Mouse (Mus musculus): Measurements from ENCODE around the gene Kcnj6. TPM values are rescaled to one million over a fixed set of nuclear protein-coding genes. Genes with fewer than 3 reads are reported as not detected.

Kcnj6 gene
- total and polyA plus RNA-seq, 2 experiments from 2014 or later = 1.5 to 8.7 TPM

DNA sequence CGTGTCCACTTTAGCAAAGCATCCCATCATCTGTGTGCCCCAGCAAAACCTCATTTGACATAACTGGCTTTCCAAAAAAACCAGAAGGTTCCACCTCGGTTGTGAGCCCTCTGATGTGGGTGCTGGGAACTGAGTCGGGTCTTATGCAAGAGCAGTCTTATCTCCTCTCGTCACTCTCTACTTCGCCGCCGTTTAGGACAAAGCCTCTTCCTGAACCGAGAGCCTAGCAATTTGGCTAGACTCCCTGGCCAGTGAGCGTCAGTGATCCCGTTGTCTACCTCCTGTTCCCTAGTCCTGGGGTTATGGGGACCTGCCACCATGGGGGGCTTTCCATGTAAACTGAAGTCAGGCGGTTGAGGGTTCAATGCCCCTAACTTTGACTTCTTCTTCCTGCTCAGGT, 280.4 kb downstream of the Kcnj6 start:
- H3K4me2 ChIP-seq (ENCODE audit: low read depth) = no peak overlapping the region
- H3K36me3 ChIP-seq (ENCODE audit: insufficient read depth) = no peaks in the 10 kb centered on the region
- ATAC-seq = no peak
- H3K4me1 ChIP-seq (ENCODE audit: insufficient read depth) = peaks cover 13% of the 10 kb centered on the region
- H3K9ac ChIP-seq = no peak overlapping the region
- H3K27me3 ChIP-seq (ENCODE audit: insufficient read depth, low read length) = no peaks in the 10 kb centered on the region
- no peak for DNase-seq
- no peak for TF ChIP-seq CTCF (IDR thresholded peaks at IDR 0.05; ENCODE audit: low read depth)
- H3K9me3 ChIP-seq (ENCODE audit: low read length) = no peaks in the 10 kb centered on the region
- no peak overlapping the region for H3K27ac ChIP-seq (ENCODE audit: low read depth, low read length)
- 92% methylated on average over 11 of the region's 11 CpGs for WGBS
- no peak overlapping the region for H3K4me3 ChIP-seq (ENCODE audit: low read depth, low read length)

DNA sequence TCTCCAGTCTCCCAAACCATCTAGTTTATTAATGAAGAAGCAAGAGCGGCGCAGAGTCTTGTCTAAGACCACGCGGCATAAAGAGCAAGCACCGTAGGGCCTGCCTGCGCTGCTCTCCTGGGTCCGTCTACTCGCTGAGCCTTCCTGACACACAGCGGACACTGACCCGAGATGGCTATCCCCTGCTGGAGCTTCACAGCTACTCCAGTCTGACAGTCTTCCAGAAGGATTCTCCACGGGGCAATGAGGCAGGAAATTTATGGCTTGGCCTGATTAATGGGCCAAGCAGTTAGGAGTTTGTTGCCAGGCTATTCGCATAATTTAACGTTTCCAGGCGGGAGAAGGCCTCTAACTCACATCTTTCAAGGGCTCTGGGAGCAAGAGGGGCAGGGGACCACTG, 283.0 kb downstream of the Kcnj6 start:
- no peak for ATAC-seq
- WGBS = 69% methylated on average over 14 of the region's 14 CpGs

DNA sequence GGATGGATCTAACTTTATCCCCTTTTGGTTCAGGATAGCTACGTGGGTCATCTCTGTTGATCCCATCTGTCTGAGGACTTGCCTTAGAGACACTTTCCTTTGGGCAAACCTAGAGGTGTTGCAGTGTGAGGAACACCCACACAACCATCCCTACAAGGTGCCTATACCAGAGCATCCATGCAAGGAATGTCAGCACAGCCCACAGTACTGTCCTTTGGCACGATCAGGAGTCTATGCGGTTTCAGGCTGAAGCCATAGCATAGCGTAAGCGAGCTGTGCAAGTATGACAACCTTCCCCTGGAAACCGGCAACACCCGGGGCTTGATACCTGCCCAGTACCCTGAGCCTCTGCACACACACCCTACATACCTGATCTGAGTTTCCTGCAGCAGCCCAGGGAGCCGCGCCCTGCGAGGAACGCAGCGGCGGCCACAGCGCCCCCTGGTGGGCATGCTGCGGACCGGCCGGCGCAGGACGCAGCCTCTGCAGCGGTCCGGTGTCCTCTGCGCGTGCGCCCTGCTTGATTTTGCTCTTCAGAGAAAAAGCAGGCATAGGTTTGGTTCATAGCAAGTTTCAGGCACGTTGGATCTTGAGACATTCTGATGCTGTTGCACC, 283.9 kb downstream of the Kcnj6 start:
- Histone ChIP-seq H3K4me1 (ENCODE audit: insufficient read depth) (peaks cover 6% of the 10 kb centered on the region), H3K9ac (peak overlapping the region; percentile 56), H3K27me3 (ENCODE audit: insufficient read depth, low read length) (no peaks in the 10 kb centered on the region), H3K9me3 (ENCODE audit: low read length) (no peaks in the 10 kb centered on the region), H3K36me3 (ENCODE audit: insufficient read depth) (no peaks in the 10 kb centered on the region), H3K27ac (ENCODE audit: low read depth, low read length) (0 out of 2 replicates have a peak overlapping the region, but pooled peaks have one; percentile 10), H3K4me2 (ENCODE audit: low read depth) (peak overlapping the region; percentile 56), H3K4me3 (ENCODE audit: low read depth, low read length) (peak overlapping the region; percentile 36)
- WGBS = 9% methylated on average over 25 of the region's 25 CpGs
- peak; percentile 88 for DNase-seq
- ATAC-seq = peak; percentile 94
- peak; percentile 98 for TF ChIP-seq CTCF (IDR thresholded peaks at IDR 0.05; ENCODE audit: low read depth)

More for the DNA sequence above, 283.0 kb downstream of the Kcnj6 start:
- H3K4me1 ChIP-seq (ENCODE audit: insufficient read depth) = peaks cover 9% of the 10 kb centered on the region
- H3K9ac ChIP-seq = no peak overlapping the region
- no peak overlapping the region for H3K4me3 ChIP-seq (ENCODE audit: low read depth, low read length)
- H3K27me3 ChIP-seq (ENCODE audit: insufficient read depth, low read length) = no peaks in the 10 kb centered on the region
- H3K27ac ChIP-seq (ENCODE audit: low read depth, low read length) = no peak overlapping the region
- DNase-seq = no peak
- H3K36me3 ChIP-seq (ENCODE audit: insufficient read depth) = no peaks in the 10 kb centered on the region
- H3K9me3 ChIP-seq (ENCODE audit: low read length) = no peaks in the 10 kb centered on the region
- no peak for TF ChIP-seq CTCF (IDR thresholded peaks at IDR 0.05; ENCODE audit: low read depth)
- H3K4me2 ChIP-seq (ENCODE audit: low read depth) = no peak overlapping the region

DNA sequence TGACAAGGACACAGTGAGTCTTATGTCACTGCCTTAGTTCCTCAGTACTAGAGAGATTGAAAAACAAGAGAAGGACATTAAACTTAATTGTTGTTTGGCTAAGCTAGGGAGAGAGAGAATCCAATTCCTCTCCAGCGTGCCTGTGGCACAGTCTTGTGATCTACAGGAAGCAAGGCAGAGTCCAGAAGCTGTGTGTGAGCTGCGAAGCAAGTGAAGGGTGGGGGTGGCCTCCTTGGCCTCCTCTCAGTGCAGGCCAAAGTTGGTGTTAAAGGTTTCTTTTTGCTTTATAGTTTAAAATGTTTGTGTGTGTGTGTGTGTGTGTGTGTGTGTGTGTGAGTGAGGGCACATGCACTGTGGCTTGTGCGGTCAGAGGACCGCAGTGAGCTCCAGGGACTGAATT, 295.5 kb downstream of the Kcnj6 start:
- Histone ChIP-seq H3K4me2 (ENCODE audit: low read depth) (no peak overlapping the region), H3K4me1 (ENCODE audit: insufficient read depth) (no peaks in the 10 kb centered on the region), H3K27ac (ENCODE audit: low read depth, low read length) (no peak overlapping the region), H3K27me3 (ENCODE audit: insufficient read depth, low read length) (no peaks in the 10 kb centered on the region), H3K36me3 (ENCODE audit: insufficient read depth) (no peaks in the 10 kb centered on the region), H3K9me3 (ENCODE audit: low read length) (no peaks in the 10 kb centered on the region), H3K9ac (no peak overlapping the region), H3K4me3 (ENCODE audit: low read depth, low read length) (no peak overlapping the region)
- no peak for TF ChIP-seq CTCF (IDR thresholded peaks at IDR 0.05; ENCODE audit: low read depth)
- no peak for ATAC-seq
- no peak for DNase-seq
- 90% methylated on average over 4 of the region's 4 CpGs for WGBS

DNA sequence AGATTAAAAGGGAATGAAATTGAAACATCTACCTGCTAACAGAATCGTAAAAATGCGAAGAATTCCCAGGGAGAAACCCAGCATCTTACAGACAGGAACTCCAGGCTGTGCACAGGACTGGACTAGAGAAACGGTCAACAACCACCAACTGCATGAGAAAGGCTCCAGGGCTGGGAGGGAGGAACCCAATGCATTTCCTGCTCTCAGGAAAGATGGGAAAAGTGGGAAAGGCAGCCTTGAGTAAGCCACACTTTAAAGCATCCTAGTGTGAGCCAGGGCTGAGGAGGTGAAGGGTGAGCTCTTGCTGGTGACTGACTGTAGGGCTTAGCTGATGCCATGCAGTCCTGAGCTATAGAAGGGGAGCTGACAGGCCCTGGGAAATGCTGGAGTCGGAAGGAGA, 296.4 kb downstream of the Kcnj6 start:
- ATAC-seq = no peak

More for the DNA sequence above, 296.4 kb downstream of the Kcnj6 start:
- no peak for TF ChIP-seq CTCF (IDR thresholded peaks at IDR 0.05; ENCODE audit: low read depth)
- no peaks in the 10 kb centered on the region for H3K36me3 ChIP-seq (ENCODE audit: insufficient read depth)
- no peak overlapping the region for H3K9ac ChIP-seq
- no peak for DNase-seq
- H3K4me1 ChIP-seq (ENCODE audit: insufficient read depth) = no peaks in the 10 kb centered on the region
- H3K9me3 ChIP-seq (ENCODE audit: low read length) = no peaks in the 10 kb centered on the region
- H3K27ac ChIP-seq (ENCODE audit: low read depth, low read length) = no peak overlapping the region
- no peak overlapping the region for H3K4me2 ChIP-seq (ENCODE audit: low read depth)
- no peaks in the 10 kb centered on the region for H3K27me3 ChIP-seq (ENCODE audit: insufficient read depth, low read length)
- H3K4me3 ChIP-seq (ENCODE audit: low read depth, low read length) = no peak overlapping the region
- WGBS = 79% methylated on average over 4 of the region's 4 CpGs

Small RNA genes lying within 50 kb of the gene (microRNA-seq; reads per million reads assigned to microRNA genes)
- 0 reads per million in 2 experiments for gene Gm22745

Data from forebrain, postnatal 0 days (tissue).